Mouse (Mus musculus): Measurements from ENCODE around the gene Mdh1. TPM values are rescaled to one million over a fixed set of nuclear protein-coding genes. Genes with fewer than 3 reads are reported as not detected.
A peak's percentile ranks its signal among the peaks of the same experiment; 100 is the strongest.

The Mdh1 gene
- polyA plus RNA-seq, 1 experiment from 2014 or later: 454 TPM

DNA sequence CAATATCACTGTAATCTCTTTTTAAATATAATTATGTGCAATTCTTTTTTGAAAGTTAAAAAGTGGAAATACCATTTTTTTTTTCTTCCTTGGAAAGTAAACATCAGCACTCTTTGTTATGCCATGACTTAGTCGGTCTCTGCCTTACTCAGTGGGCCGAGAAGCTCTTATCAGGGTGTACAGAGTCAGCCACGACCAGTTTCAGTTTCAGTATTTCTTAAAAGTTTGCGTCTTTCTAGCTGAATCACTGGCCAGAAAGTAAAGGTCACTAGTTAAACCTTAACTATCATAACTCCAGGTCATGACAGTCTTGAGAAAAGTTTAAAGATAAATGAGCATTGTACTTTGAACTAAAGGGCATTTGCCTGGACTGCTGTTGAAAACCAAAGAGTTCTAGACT, 22.4 kb downstream of the Mdh1 start:
- Histone ChIP-seq H3K4me3 (ENCODE audit: low read depth, low read length) (no peak overlapping the region), H3K9ac (ENCODE audit: low read length) (no peak overlapping the region), H3K4me2 (ENCODE audit: low read length) (no peak overlapping the region), H3K27me3 (replicated peaks; ENCODE audit: control insufficient read depth, insufficient read depth, low read length) (no peaks in the 10 kb centered on the region), H3K27ac (ENCODE audit: low read depth) (no peak overlapping the region), H3K4me1 (replicated peaks; ENCODE audit: control insufficient read depth, insufficient read depth, low read length) (no peaks in the 10 kb centered on the region), H3K36me3 (ENCODE audit: control insufficient read depth, insufficient read depth, low read length) (no peaks in the 10 kb centered on the region), H3K9me3 (ENCODE audit: control insufficient read depth, low read length) (no peaks in the 10 kb centered on the region)
- DNase-seq (ENCODE audit: low spot score): no peak
- WGBS: 66% methylated on average over 4 of the region's 4 CpGs
- ATAC-seq (replicated peaks; ENCODE audit: low FRiP score, low TSS enrichment, low read depth): peak; percentile 80; the same call in 1 of the 2 replicates

DNA sequence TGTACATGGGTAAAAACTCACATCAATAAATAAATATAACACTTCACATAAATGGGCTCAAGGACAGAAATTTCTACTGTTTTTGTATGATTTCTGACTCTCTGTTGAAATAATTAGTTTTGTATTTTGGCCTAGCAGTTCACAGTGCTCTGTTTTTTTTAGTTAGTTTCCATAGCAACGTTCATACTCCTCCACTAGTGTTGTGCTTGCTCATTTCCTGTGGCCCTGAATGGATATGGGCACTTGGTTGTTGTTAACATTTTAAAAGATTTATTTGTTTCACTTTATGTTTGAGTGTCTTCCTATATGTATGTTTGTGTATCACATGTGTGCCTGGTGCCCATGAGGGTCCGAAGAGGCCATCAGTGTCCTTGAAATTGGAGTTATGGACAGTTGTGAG, 23.1 kb downstream of the Mdh1 start:
- Histone ChIP-seq H3K4me2 (ENCODE audit: low read length) (no peak overlapping the region), H3K27ac (ENCODE audit: low read depth) (no peak overlapping the region), H3K27me3 (replicated peaks; ENCODE audit: control insufficient read depth, insufficient read depth, low read length) (no peaks in the 10 kb centered on the region), H3K9me3 (ENCODE audit: control insufficient read depth, low read length) (no peaks in the 10 kb centered on the region), H3K9ac (ENCODE audit: low read length) (no peak overlapping the region), H3K4me1 (replicated peaks; ENCODE audit: control insufficient read depth, insufficient read depth, low read length) (no peaks in the 10 kb centered on the region), H3K36me3 (ENCODE audit: control insufficient read depth, insufficient read depth, low read length) (no peaks in the 10 kb centered on the region), H3K4me3 (ENCODE audit: low read depth, low read length) (no peak overlapping the region)
- WGBS: 87% methylated on average over 2 of the region's 2 CpGs
- no peak for DNase-seq (ENCODE audit: low spot score)
- ATAC-seq (replicated peaks; ENCODE audit: low FRiP score, low TSS enrichment, low read depth): no peak

DNA sequence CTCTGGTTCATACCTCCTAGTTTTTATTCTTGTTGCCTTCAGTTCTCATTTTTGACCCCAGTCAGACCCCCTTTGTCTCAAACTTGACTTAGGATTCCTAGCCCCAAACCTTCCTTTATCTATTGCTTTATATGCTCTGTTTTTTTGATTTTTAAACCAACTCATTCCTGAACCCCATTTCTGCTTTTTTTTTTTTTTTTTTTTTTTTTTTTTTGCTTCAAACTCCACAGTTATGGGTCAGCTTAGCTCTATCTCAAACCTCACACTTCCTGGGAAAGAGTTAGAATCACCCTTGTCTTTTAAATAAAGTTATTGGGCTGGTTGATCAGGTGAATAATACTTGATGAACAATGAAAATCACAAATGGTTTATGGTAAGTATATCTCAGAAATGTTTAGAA, 24.6 kb downstream of the Mdh1 start:
- Histone ChIP-seq H3K9me3 (ENCODE audit: control insufficient read depth, low read length) (no peaks in the 10 kb centered on the region), H3K4me3 (ENCODE audit: low read depth, low read length) (no peak overlapping the region), H3K36me3 (ENCODE audit: control insufficient read depth, insufficient read depth, low read length) (no peaks in the 10 kb centered on the region), H3K4me2 (ENCODE audit: low read length) (no peak overlapping the region), H3K27me3 (replicated peaks; ENCODE audit: control insufficient read depth, insufficient read depth, low read length) (no peaks in the 10 kb centered on the region), H3K9ac (ENCODE audit: low read length) (no peak overlapping the region), H3K27ac (ENCODE audit: low read depth) (no peak overlapping the region), H3K4me1 (replicated peaks; ENCODE audit: control insufficient read depth, insufficient read depth, low read length) (no peaks in the 10 kb centered on the region)
- DNase-seq (ENCODE audit: low spot score) (no peak), ATAC-seq (replicated peaks; ENCODE audit: low FRiP score, low TSS enrichment, low read depth) (no peak)

DNA sequence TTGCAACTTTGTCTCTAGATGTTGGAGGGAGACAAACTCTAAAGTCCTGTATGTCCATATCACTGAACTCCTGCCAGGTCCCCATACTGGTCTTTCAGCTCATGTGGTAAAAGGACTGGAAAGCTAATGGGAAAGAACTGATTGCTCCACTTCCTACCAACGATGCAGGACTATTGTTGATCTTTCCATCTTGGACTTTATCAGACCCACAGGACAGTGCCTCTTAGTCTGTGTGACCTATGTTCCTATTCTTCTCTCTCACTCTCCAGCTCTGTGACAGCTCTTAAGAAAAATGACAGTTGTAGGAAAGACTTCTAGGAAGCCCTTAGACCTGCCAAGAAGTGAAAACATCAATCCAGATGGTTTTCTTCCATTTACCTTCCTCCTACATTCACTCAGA, 25.5 kb downstream of the Mdh1 start:
- H3K4me2 ChIP-seq (ENCODE audit: low read length): no peak overlapping the region
- H3K9me3 ChIP-seq (ENCODE audit: control insufficient read depth, low read length): no peaks in the 10 kb centered on the region
- H3K4me1 ChIP-seq (replicated peaks; ENCODE audit: control insufficient read depth, insufficient read depth, low read length): no peaks in the 10 kb centered on the region
- no peak for DNase-seq (ENCODE audit: low spot score)
- H3K9ac ChIP-seq (ENCODE audit: low read length): no peak overlapping the region
- H3K4me3 ChIP-seq (ENCODE audit: low read depth, low read length): no peak overlapping the region
- ATAC-seq (replicated peaks; ENCODE audit: low FRiP score, low TSS enrichment, low read depth): no peak
- H3K27ac ChIP-seq (ENCODE audit: low read depth): no peak overlapping the region
- H3K27me3 ChIP-seq (replicated peaks; ENCODE audit: control insufficient read depth, insufficient read depth, low read length): no peaks in the 10 kb centered on the region
- 83% methylated on average over 1 of the region's 1 CpGs for WGBS
- H3K36me3 ChIP-seq (ENCODE audit: control insufficient read depth, insufficient read depth, low read length): no peaks in the 10 kb centered on the region

DNA sequence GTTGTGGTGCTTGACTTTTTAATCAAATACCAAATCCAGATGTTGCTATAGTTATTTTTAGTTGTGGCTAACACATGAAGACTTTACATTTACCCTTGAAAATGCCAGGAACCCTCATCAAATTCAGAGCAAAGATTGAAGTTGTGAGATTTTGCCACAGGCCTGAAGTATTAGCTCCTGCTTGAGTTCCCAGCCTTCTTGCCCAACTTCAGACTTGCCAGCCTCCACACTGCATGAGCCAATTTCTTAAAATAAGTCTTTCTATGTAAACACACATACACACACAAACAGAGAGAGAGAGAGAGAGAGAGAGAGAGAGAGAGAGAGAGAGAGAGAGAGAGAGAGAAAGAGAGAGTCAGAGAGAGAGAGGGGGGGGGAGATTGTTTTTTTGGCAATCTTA, 26.2 kb downstream of the Mdh1 start:
- no peak for DNase-seq (ENCODE audit: low spot score)
- Histone ChIP-seq H3K4me1 (replicated peaks; ENCODE audit: control insufficient read depth, insufficient read depth, low read length) (no peaks in the 10 kb centered on the region), H3K27me3 (replicated peaks; ENCODE audit: control insufficient read depth, insufficient read depth, low read length) (no peaks in the 10 kb centered on the region), H3K4me2 (ENCODE audit: low read length) (no peak overlapping the region), H3K9me3 (ENCODE audit: control insufficient read depth, low read length) (no peaks in the 10 kb centered on the region), H3K9ac (ENCODE audit: low read length) (no peak overlapping the region), H3K27ac (ENCODE audit: low read depth) (no peak overlapping the region), H3K4me3 (ENCODE audit: low read depth, low read length) (no peak overlapping the region), H3K36me3 (ENCODE audit: control insufficient read depth, insufficient read depth, low read length) (no peaks in the 10 kb centered on the region)
- no peak for ATAC-seq (replicated peaks; ENCODE audit: low FRiP score, low TSS enrichment, low read depth)

DNA sequence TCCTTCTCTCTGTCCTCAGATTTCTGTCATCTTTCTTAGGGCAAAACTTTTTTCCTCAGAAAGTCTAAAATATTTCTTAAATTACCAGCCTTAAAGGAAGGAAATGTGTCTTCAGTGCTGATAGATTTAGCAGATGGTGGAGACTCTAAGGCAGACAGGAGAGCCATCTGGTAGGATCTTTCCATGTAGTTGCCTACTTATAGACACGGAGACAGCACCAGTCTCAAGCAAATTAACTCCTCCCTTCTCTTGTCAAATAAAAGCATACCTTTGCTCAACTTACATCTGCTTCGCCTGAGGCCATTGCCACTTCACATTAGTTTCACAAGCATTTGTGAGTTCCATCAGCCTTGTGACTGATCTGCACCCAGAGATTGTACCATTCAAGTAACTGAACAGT, 27.1 kb downstream of the Mdh1 start:
- no peaks in the 10 kb centered on the region for H3K9me3 ChIP-seq (ENCODE audit: control insufficient read depth, low read length)
- no peaks in the 10 kb centered on the region for H3K4me1 ChIP-seq (replicated peaks; ENCODE audit: control insufficient read depth, insufficient read depth, low read length)
- no peaks in the 10 kb centered on the region for H3K36me3 ChIP-seq (ENCODE audit: control insufficient read depth, insufficient read depth, low read length)
- H3K27me3 ChIP-seq (replicated peaks; ENCODE audit: control insufficient read depth, insufficient read depth, low read length): no peaks in the 10 kb centered on the region
- no peak overlapping the region for H3K4me3 ChIP-seq (ENCODE audit: low read depth, low read length)
- no peak for ATAC-seq (replicated peaks; ENCODE audit: low FRiP score, low TSS enrichment, low read depth)
- DNase-seq (ENCODE audit: low spot score): no peak
- no peak overlapping the region for H3K4me2 ChIP-seq (ENCODE audit: low read length)
- H3K27ac ChIP-seq (ENCODE audit: low read depth): no peak overlapping the region
- WGBS: 55% methylated on average over 2 of the region's 2 CpGs
- no peak overlapping the region for H3K9ac ChIP-seq (ENCODE audit: low read length)

DNA sequence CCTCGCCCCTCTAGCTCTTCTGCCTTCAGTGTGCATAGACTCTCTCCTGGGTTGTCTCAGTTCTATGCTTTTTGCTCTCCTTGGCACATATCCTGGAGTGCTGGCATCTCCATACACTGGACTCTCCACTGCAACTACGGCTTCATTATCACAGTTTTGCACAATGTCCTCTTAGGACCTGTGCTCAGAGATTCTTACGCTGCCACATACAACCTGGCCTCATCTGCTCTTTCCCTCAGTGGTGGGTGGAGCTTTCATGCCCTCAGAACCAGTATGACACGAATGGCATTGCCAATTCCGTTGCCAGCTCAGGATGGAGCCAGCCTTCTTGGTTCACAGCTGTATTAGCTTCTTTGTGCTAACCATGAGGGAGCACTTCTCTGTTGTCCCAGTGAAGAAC, 29.4 kb downstream of the Mdh1 start:
- H3K4me1 ChIP-seq (replicated peaks; ENCODE audit: control insufficient read depth, insufficient read depth, low read length): no peaks in the 10 kb centered on the region
- no peaks in the 10 kb centered on the region for H3K9me3 ChIP-seq (ENCODE audit: control insufficient read depth, low read length)
- no peak for ATAC-seq (replicated peaks; ENCODE audit: low FRiP score, low TSS enrichment, low read depth)
- no peak overlapping the region for H3K4me3 ChIP-seq (ENCODE audit: low read depth, low read length)
- H3K27ac ChIP-seq (ENCODE audit: low read depth): no peak overlapping the region
- 85% methylated on average over 5 of the region's 5 CpGs for WGBS
- no peaks in the 10 kb centered on the region for H3K27me3 ChIP-seq (replicated peaks; ENCODE audit: control insufficient read depth, insufficient read depth, low read length)
- no peaks in the 10 kb centered on the region for H3K36me3 ChIP-seq (ENCODE audit: control insufficient read depth, insufficient read depth, low read length)
- no peak overlapping the region for H3K4me2 ChIP-seq (ENCODE audit: low read length)
- H3K9ac ChIP-seq (ENCODE audit: low read length): no peak overlapping the region
- DNase-seq (ENCODE audit: low spot score): no peak

DNA sequence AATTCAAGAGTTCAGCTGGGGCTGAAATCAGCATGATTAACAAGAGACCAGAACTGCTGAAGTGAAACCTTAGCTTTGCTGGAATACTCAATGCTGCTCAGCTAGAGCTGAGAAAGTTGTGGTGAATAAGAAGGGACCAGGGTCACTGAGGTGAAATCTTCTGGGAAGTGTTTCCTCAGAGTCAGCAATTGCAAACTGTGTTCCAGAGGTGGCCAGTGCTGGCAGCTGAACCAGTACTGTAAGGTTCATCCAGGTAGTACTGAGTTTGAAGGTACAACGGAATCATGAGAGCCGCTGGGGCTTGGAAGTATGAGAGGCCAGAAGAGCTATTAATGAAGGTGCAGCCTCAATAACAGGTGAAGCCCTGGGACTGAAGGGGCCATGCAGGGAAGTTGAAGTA, 31.5 kb downstream of the Mdh1 start:
- 92% methylated on average over 2 of the region's 2 CpGs for WGBS
- Histone ChIP-seq H3K9me3 (ENCODE audit: control insufficient read depth, low read length) (no peaks in the 10 kb centered on the region), H3K4me1 (replicated peaks; ENCODE audit: control insufficient read depth, insufficient read depth, low read length) (no peaks in the 10 kb centered on the region), H3K27me3 (replicated peaks; ENCODE audit: control insufficient read depth, insufficient read depth, low read length) (no peaks in the 10 kb centered on the region), H3K4me3 (ENCODE audit: low read depth, low read length) (no peak overlapping the region), H3K27ac (ENCODE audit: low read depth) (no peak overlapping the region), H3K36me3 (ENCODE audit: control insufficient read depth, insufficient read depth, low read length) (no peaks in the 10 kb centered on the region), H3K4me2 (ENCODE audit: low read length) (no peak overlapping the region), H3K9ac (ENCODE audit: low read length) (no peak overlapping the region)
- ATAC-seq (replicated peaks; ENCODE audit: low FRiP score, low TSS enrichment, low read depth): no peak
- DNase-seq (ENCODE audit: low spot score): no peak

DNA sequence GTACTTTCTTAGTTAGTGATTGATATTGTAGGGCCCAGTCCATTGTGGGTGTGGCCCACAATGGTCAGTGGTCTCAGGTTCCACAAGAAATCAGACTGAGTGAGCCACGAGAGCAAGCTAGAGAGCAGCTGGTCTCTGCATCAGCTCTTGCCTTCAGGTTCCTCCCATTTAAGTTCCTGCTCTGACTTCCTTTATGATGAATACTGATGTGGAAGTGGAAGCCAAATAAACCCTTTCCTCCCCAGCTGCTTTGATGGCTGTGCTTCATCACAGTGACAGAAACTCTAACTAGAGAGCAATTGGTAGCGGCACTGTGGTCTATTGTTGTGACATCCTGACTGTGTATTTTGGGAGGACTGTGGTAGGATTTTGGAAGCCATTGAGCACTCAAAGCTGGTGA, 32.1 kb downstream of the Mdh1 start:
- no peak overlapping the region for H3K4me2 ChIP-seq (ENCODE audit: low read length)
- ATAC-seq (replicated peaks; ENCODE audit: low FRiP score, low TSS enrichment, low read depth): no peak
- no peaks in the 10 kb centered on the region for H3K4me1 ChIP-seq (replicated peaks; ENCODE audit: control insufficient read depth, insufficient read depth, low read length)
- WGBS: 29% methylated on average over 2 of the region's 2 CpGs
- H3K27me3 ChIP-seq (replicated peaks; ENCODE audit: control insufficient read depth, insufficient read depth, low read length): no peaks in the 10 kb centered on the region
- no peak overlapping the region for H3K9ac ChIP-seq (ENCODE audit: low read length)
- no peaks in the 10 kb centered on the region for H3K9me3 ChIP-seq (ENCODE audit: control insufficient read depth, low read length)
- no peaks in the 10 kb centered on the region for H3K36me3 ChIP-seq (ENCODE audit: control insufficient read depth, insufficient read depth, low read length)
- no peak for DNase-seq (ENCODE audit: low spot score)
- no peak overlapping the region for H3K4me3 ChIP-seq (ENCODE audit: low read depth, low read length)
- no peak overlapping the region for H3K27ac ChIP-seq (ENCODE audit: low read depth)

Data from intestine, embryonic 14.5 days (tissue).